In genomic region chr15:103168801-103169611, GRCm38 (mm10) we compare ENCODE assay signal across 8 mouse cellular contexts. TPM values are rescaled to one million over a fixed set of nuclear protein-coding genes. Genes with fewer than 3 reads are reported as not detected.
A peak's percentile ranks its signal among the peaks of the same experiment; 100 is the strongest.
DNase-seq lines count a peak whose midpoint lies in the region; ATAC-seq lines count a peak whose summit lies in the region.

No protein-coding gene starts in this region.

- H3K9me3 ChIP-seq in forebrain, embryonic 13.5 days (replicated peaks): no peaks in the 10 kb centered on the region
- H3K9me3 ChIP-seq in limb, embryonic 10.5 days (replicated peaks): no peaks in the 10 kb centered on the region
- no peaks in the 10 kb centered on the region for H3K9me3 ChIP-seq in midbrain, embryonic 10.5 days (replicated peaks)

- peak overlapping the region; percentile 56 for H3K9ac ChIP-seq in forebrain, embryonic 13.5 days

- H3K36me3 ChIP-seq in forebrain, embryonic 13.5 days (ENCODE audit: poor library complexity, severe bottlenecking): no peaks in the 10 kb centered on the region
- no peaks in the 10 kb centered on the region for H3K36me3 ChIP-seq in limb, embryonic 10.5 days
- H3K36me3 ChIP-seq in midbrain, embryonic 10.5 days: no peaks in the 10 kb centered on the region

- DNase-seq in cerebellum, postnatal 25 days: peak; percentile 40 to 43
- no peak for DNase-seq in cerebellum, adult 9-10 months
- peak; percentile 56 for DNase-seq in NIH3T3 (ENCODE audit: low read depth)
- peak; percentile 78 for DNase-seq in limb, embryonic 10.5 days (ENCODE audit: low spot score)
- peak; percentile 56 for DNase-seq in midbrain, embryonic 10.5 days (ENCODE audit: low spot score)
- peak; percentile 56 for DNase-seq in testis, postnatal 14 days (ENCODE audit: low spot score)
- DNase-seq in left cerebral cortex, postnatal 36 days (ENCODE audit: low spot score in 2 of 2): no peak

- ATAC-seq in forebrain, embryonic 13.5 days: 0 out of 2 replicates have a peak, but pooled peaks have one; percentile 25

- intact Hi-C loops in left cerebral cortex, postnatal 36 days (cut with DNase I): no loop called here

- H3K4me1 ChIP-seq in forebrain, embryonic 13.5 days: peaks cover 23% of the 10 kb centered on the region
- peaks cover 58% of the 10 kb centered on the region for H3K4me1 ChIP-seq in limb, embryonic 10.5 days
- H3K4me1 ChIP-seq in midbrain, embryonic 10.5 days: peaks cover 59% of the 10 kb centered on the region

- H3K27me3 ChIP-seq in forebrain, embryonic 13.5 days: peaks cover 89% of the 10 kb centered on the region
- peaks cover 93% of the 10 kb centered on the region for H3K27me3 ChIP-seq in limb, embryonic 10.5 days (ENCODE audit: low read depth, poor library complexity, severe bottlenecking)
- H3K27me3 ChIP-seq in midbrain, embryonic 10.5 days (ENCODE audit: low read depth, poor library complexity, severe bottlenecking): peaks cover 93% of the 10 kb centered on the region

- no peak overlapping the region for H3K27ac ChIP-seq in forebrain, embryonic 13.5 days
- H3K27ac ChIP-seq in limb, embryonic 10.5 days: peak overlapping the region; percentile 66
- H3K27ac ChIP-seq in midbrain, embryonic 10.5 days (replicated peaks): peak overlapping the region; percentile 70

- peak overlapping the region; percentile 80 for H3K4me2 ChIP-seq in forebrain, embryonic 13.5 days

- H3K4me3 ChIP-seq in forebrain, embryonic 13.5 days: peak overlapping the region; percentile 46
- peak overlapping the region; percentile 57 for H3K4me3 ChIP-seq in limb, embryonic 10.5 days
- H3K4me3 ChIP-seq in midbrain, embryonic 10.5 days: peak overlapping the region; percentile 65

- WGBS in forebrain, embryonic 13.5 days: 1% methylated on average over 63 of the region's 63 CpGs
- WGBS in limb, embryonic 10.5 days: under 1% methylated on average over 63 of the region's 63 CpGs
- WGBS in midbrain, embryonic 10.5 days: 1% methylated on average over 63 of the region's 63 CpGs

RNA-seq across cellular contexts. Expression of gene Smug1, which starts 2.1 kb away (rescaled TPM):
- polyA plus RNA-seq in forebrain, embryonic 13.5 days (2015; fragmentation: Nextera tagmentation; extraction: Ambion mirVana): 24.4 and 27.3 TPM in 2 replicates
- 16.2 and 16.8 TPM in 2 replicates for polyA plus RNA-seq in limb, embryonic 10.5 days (2016; fragmentation: Nextera tagmentation; extraction: Ambion mirVana)
- 24.6 and 26.4 TPM in 2 replicates for polyA plus RNA-seq in midbrain, embryonic 10.5 days (2016; fragmentation: Nextera tagmentation; extraction: Ambion mirVana)
- total RNA-seq in left cerebral cortex, postnatal 36 days (2021): 10 to 100 TPM; 18.3 to 20.0 TPM

Comparison
In these comparisons a context has a peak if more than half of its experiments do, and no peak if none do; other contexts are left out.
1. DNase-seq: peak in cerebellum, postnatal 25 days (2 of 2), NIH3T3 (single experiment), limb, embryonic 10.5 days (single experiment), midbrain, embryonic 10.5 days (single experiment) and testis, postnatal 14 days (single experiment); none in cerebellum, adult 9-10 months (single experiment) and left cerebral cortex, postnatal 36 days (0 of 2).
2. Peak in every context shown above with its lines, with median percentiles within 50 percentile points of each other: H3K4me3 ChIP-seq.